Mouse (Mus musculus) stomach, postnatal 0 days (tissue): ENCODE measurements around the gene Fut9. TPM values are rescaled to one million over a fixed set of nuclear protein-coding genes. Genes with fewer than 3 reads are reported as not detected.

Experiments used
- ATAC-seq: fragments of 200-750 bp; cut with Nextera tagmentation; 2 replicates; pipeline ENCODE4 v1.8.0; 2017; ENCODE audit not compliant: low FRiP score, low TSS enrichment
- DNase-seq: peaks from one replicate; pipeline ENCODE4 v3.0.0-alpha.2; 2016; ENCODE audit warnings: low spot score
- H3K27ac ChIP-seq: fragments of 300-500 bp; sonication (generic); replicated peaks from 2 replicates; pipeline ENCODE4 v1.5.1; 2014; ENCODE audit warnings: mild to moderate bottlenecking, control low read depth
- H3K27me3 ChIP-seq: fragments of 300-500 bp; sonication (generic); 2 replicates; pipeline ENCODE4 v1.6.1; 2014; ENCODE audit warnings: low read length; ENCODE audit not compliant: control insufficient read depth, insufficient read depth
- H3K36me3 ChIP-seq: fragments of 300-500 bp; sonication (generic); 2 replicates; pipeline ENCODE4 v1.6.1; 2014; ENCODE audit warnings: low read length, mixed read lengths; ENCODE audit not compliant: control insufficient read depth, insufficient read depth
- H3K4me1 ChIP-seq: fragments of 300-500 bp; sonication (generic); replicated peaks from 2 replicates; pipeline ENCODE4 v1.6.1; 2014; ENCODE audit warnings: antibody characterized with exemption; ENCODE audit not compliant: control insufficient read depth, insufficient read depth
- H3K4me2 ChIP-seq: fragments of 300-500 bp; sonication (generic); replicated peaks from 2 replicates; pipeline ENCODE4 v1.6.1; 2014; ENCODE audit warnings: low read depth, mild to moderate bottlenecking, control low read depth, moderate library complexity
- H3K4me3 ChIP-seq: fragments of 300-500 bp; sonication (generic); 2 replicates; pipeline ENCODE4 v1.5.1; 2014; ENCODE audit warnings: low read depth, low read length, control low read depth
- H3K9ac ChIP-seq: fragments of 300-500 bp; sonication (generic); 2 replicates; pipeline ENCODE4 v1.6.1; 2014; ENCODE audit warnings: mild to moderate bottlenecking, low read length, control low read depth, mixed read lengths
- H3K9me3 ChIP-seq: fragments of 300-500 bp; sonication (generic); 2 replicates; pipeline ENCODE4 v1.6.1; 2016; ENCODE audit warnings: low read length; ENCODE audit not compliant: control insufficient read depth
- CTCF ChIP-seq: IDR thresholded peaks from 2 replicates; pipeline ENCODE4 v1.5.1; 2016; ENCODE audit warnings: antibody characterized with exemption, low read depth, mild to moderate bottlenecking, moderate library complexity
- EP300 ChIP-seq: optimal IDR thresholded peaks from 2 replicates; pipeline ENCODE3; 2016; ENCODE audit warnings: antibody characterized with exemption
- WGBS: fragments of 180-500 bp; shearing (Covaris S2); extraction: QIAGEN DNeasy Blood & Tissue Kit; methylation state at CpG from one replicate; pipeline ENCODE4 v1.1.7; 2014; 5-methylcytosine and 5-hydroxymethylcytosine counted together
- polyA plus RNA-seq: library from polyadenylated mRNA; unstranded; fragments of >200 nt; fragmentation: Nextera tagmentation; extraction: Ambion mirVana; gene quantifications from 2 replicates; pipeline ENCODE4 v1.2.1, GENCODE M21; 2015

Gene Fut9
- polyA plus RNA-seq, 1 experiment from 2014 or later = 0.62 TPM

DNA sequence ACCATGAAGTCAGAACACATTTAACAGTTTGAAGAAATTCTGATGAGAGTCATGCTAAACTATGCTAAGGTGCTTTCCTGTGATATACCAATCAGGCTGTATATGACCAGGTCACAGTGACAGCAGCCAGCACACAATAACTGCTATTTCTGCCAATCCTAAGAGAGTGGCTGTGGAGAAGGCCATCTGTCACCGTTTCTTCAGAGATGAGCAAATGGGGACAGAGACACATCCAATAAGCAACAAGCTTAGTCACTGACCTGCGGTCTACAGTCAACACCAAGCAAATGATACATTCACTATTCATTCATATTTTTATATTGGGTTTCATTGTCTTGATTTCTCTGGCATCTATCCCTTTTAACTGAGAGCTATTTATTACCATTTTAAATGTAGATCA, 176.9 kb downstream of the Fut9 start:
- TF ChIP-seq EP300 (no peak), CTCF (no peak)
- Histone ChIP-seq H3K4me3 (no peak overlapping the region), H3K27ac (no peak overlapping the region), H3K4me1 (no peaks in the 10 kb centered on the region), H3K9ac (no peak overlapping the region), H3K36me3 (no peaks in the 10 kb centered on the region), H3K9me3 (no peaks in the 10 kb centered on the region), H3K27me3 (no peaks in the 10 kb centered on the region), H3K4me2 (no peak overlapping the region)
- 88% methylated on average over 2 of the region's 2 CpGs for WGBS
- no peak for DNase-seq
- ATAC-seq = no peak

DNA sequence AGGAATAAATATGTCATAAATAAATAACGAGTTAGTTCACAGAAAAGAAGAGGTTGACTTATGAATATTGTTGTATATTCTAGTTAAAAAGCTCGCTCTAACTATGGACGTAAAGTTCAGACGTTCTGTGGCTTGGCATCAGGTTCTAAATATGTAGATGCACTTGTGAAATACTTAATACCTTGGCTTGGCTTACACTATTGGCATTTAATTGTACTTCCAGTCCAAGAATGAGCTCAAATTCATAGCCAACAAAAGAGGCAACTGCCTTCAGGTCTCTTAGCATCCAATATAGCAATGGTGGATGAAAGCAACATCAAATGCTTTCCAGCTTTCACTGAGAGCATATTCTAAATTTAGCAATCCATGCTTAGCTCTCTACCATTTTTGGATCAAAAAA, 182.7 kb downstream of the Fut9 start:
- no peaks in the 10 kb centered on the region for H3K36me3 ChIP-seq
- H3K9ac ChIP-seq = no peak overlapping the region
- ATAC-seq (no peak), DNase-seq (no peak)
- 80% methylated on average over 4 of the region's 4 CpGs for WGBS
- no peak overlapping the region for H3K27ac ChIP-seq
- H3K4me2 ChIP-seq = no peak overlapping the region
- TF ChIP-seq EP300 = no peak
- no peak for TF ChIP-seq CTCF
- H3K4me1 ChIP-seq = no peaks in the 10 kb centered on the region
- H3K27me3 ChIP-seq = no peaks in the 10 kb centered on the region
- H3K4me3 ChIP-seq = no peak overlapping the region
- no peaks in the 10 kb centered on the region for H3K9me3 ChIP-seq

DNA sequence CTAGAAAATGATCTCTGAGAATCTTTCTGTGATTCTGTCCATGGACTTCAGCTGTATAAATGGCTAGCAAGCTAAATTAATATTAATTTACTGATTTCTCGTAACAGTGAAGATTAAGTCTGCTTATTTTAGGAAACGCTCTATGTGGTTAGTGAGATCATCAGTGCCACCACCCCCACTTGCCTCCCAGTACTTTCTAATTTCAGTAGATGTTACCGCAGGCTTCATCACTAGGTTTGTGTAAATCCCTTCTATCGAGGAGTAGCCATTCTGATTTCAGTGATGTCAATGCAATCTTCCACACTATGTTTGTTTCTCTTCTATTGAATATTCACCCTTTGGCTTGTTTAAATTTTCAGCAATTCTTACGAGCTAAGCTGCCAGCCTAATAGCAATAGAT, 186.6 kb downstream of the Fut9 start:
- H3K4me3 ChIP-seq = no peak overlapping the region
- no peaks in the 10 kb centered on the region for H3K27me3 ChIP-seq
- no peaks in the 10 kb centered on the region for H3K9me3 ChIP-seq
- ATAC-seq = no peak
- WGBS = 80% methylated on average over 5 of the region's 5 CpGs
- TF ChIP-seq EP300 (no peak), CTCF (no peak)
- no peak overlapping the region for H3K4me2 ChIP-seq
- no peaks in the 10 kb centered on the region for H3K4me1 ChIP-seq
- H3K36me3 ChIP-seq = no peaks in the 10 kb centered on the region
- H3K27ac ChIP-seq = no peak overlapping the region
- no peak for DNase-seq
- H3K9ac ChIP-seq = no peak overlapping the region

DNA sequence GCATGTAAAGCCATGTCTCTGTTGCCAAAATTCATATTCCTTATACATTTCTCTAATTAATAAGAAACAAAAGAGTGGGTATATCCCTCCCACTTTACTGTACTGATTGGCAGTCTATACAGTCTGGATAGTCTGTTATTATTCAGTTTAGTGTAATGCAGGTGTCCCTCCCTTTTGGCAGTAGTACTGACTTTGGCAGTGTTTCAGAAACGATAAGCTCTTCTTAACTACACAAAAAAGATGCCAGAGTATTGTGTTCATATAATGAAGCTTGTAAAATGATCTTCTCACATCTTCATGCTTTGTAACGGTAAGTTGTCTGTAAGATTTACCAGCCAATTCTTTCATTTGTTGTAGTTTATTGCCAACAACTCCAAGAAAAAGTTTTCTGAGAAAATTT, 189.6 kb downstream of the Fut9 start:
- Histone ChIP-seq H3K4me2 (no peak overlapping the region), H3K9me3 (no peaks in the 10 kb centered on the region), H3K27me3 (no peaks in the 10 kb centered on the region), H3K36me3 (no peaks in the 10 kb centered on the region), H3K4me3 (no peak overlapping the region), H3K4me1 (no peaks in the 10 kb centered on the region), H3K9ac (no peak overlapping the region), H3K27ac (no peak overlapping the region)
- WGBS = 44% methylated on average over 2 of the region's 2 CpGs
- TF ChIP-seq CTCF (no peak), EP300 (no peak)
- DNase-seq (no peak), ATAC-seq (no peak)

DNA sequence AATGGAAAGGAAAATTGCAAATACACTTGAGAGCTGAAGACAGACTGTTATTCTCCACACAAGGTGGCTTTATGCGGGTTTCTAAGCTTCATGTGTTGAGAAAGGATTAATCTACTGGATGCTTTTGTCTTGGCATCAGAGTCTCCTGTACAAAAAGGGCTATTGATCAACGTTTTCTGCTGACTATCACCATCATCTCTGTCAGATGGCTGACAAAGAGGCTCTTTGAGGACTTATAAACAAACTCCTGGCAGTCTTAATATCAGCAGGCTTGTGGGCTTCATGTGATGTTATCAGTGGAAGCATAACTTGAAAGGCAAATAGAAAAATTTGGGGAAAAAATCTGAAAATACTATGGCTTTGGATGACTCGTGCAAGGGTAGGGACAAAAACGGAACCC, 206.8 kb downstream of the Fut9 start:
- H3K9ac ChIP-seq = no peak overlapping the region
- no peaks in the 10 kb centered on the region for H3K9me3 ChIP-seq
- H3K4me2 ChIP-seq = no peak overlapping the region
- WGBS = 64% methylated on average over 4 of the region's 4 CpGs
- no peaks in the 10 kb centered on the region for H3K4me1 ChIP-seq
- DNase-seq = no peak
- no peak overlapping the region for H3K27ac ChIP-seq
- no peaks in the 10 kb centered on the region for H3K27me3 ChIP-seq
- ATAC-seq = no peak
- H3K36me3 ChIP-seq = no peaks in the 10 kb centered on the region
- TF ChIP-seq CTCF (no peak), EP300 (no peak)
- H3K4me3 ChIP-seq = no peak overlapping the region
